Mouse (Mus musculus) brain, embryonic 14.5 days (tissue): ENCODE results near the gene Apba2. TPM values are rescaled to one million over a fixed set of nuclear protein-coding genes. Genes with fewer than 3 reads are reported as not detected.

Experiments used
- DNase-seq: peaks from one replicate; pipeline ENCODE4 v3.0.0-alpha.2; 2011; ENCODE audit warnings: low read depth
- CTCF ChIP-seq: fragments of 200-500 bp; IDR thresholded peaks from 2 replicates; pipeline ENCODE4 v1.5.1; 2012; ENCODE audit warnings: inconsistent platforms, mild to moderate bottlenecking, moderate library complexity, borderline replicate concordance; ENCODE audit not compliant: insufficient read depth, insufficient read length; ENCODE audit errors: extremely low read depth
- POLR2A ChIP-seq: fragments of 200-500 bp; IDR thresholded peaks from 2 replicates; pipeline ENCODE4 v1.6.1; 2012; ENCODE audit warnings: mild to moderate bottlenecking, inconsistent platforms, borderline replicate concordance; ENCODE audit not compliant: poor library complexity, insufficient read depth, insufficient read length, severe bottlenecking; ENCODE audit errors: extremely low read depth
- polyA plus RNA-seq: library from polyadenylated mRNA; depleted of rRNA; stranded (reverse); fragments of >200 nt; gene quantifications from 2 replicates; pipeline ENCODE4 v1.2.3, GENCODE M21; 2012

Apba2 gene
- polyA plus RNA-seq, 1 experiment, result 182 TPM

- DNase-seq, result no peak
- TF ChIP-seq CTCF (no peak), POLR2A (no peak)
Measured at GRCm38 (mm10) chr7:64665716-64666298, 164.3 kb downstream of the Apba2 start.

DNA sequence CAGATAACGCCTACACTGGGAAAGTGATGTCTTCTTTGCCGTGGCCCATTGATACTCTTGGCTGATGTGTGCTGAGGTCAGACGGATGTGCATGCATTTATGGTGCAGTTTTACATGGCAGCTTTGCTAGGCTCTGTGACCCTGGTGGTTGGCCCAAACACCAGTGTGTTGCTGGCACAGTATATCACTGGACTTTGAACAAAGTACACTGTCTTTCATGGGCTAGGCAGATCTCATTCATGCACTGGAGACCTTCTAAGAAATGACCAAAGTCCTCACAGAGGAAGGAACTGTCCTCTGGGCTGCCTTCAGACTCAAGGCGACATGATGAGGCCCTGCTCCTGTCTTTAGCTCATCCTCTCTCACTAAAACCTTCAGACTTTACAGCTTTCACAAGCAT is 166.5 kb downstream of the Apba2 start:
- DNase-seq, result no peak
- TF ChIP-seq POLR2A (no peak), CTCF (no peak)

DNA sequence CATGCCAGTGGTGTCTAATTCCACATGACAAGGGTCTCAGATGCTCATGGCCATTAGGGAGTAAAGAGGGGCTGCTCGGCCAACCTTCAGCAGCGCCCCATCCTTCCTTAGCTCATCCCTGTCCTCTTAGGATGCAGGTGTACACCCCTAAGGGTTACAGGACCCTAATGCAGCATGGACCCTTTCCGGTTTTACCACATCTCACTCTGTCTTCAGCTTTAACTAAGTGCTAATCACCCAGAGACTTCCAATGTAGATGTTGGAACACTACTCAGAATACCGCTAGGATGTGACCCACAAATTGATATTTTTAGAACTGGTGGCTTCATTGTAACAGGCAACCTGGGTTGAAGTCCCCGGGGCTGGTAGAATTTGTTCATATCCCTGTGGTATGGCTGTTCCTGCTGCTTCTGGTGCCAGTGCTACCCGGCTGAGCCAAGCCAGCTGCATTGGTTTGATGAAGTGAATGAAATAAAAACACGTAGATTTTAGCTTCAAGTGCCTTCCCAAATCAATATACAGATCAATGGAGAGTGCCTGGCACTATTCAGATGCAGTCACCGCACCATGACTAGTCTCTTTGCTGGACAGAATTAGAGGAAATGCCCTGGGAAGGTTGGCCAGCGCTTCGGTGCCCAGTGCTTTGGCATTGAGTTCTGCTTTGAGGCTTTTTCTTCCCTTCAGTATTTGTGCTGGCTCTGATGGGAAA is 178.4 kb downstream of the Apba2 start:
- DNase-seq, result no peak
- TF ChIP-seq CTCF (no peak), POLR2A (no peak)

GRCm38 (mm10) chr7:64684893-64685292 is 183.4 kb downstream of the Apba2 start:
- DNase-seq, result peak; percentile 32
- TF ChIP-seq CTCF, result no peak
- TF ChIP-seq POLR2A, result no peak

- TF ChIP-seq POLR2A (no peak), CTCF (no peak)
- DNase-seq, result peak; percentile 60
Measured at GRCm38 (mm10) chr7:64688115-64688817, 186.8 kb downstream of the Apba2 start.

- TF ChIP-seq POLR2A (no peak), CTCF (no peak)
Measured at GRCm38 (mm10) chr7:64691831-64692230, 190.3 kb downstream of the Apba2 start.

GRCm38 (mm10) chr7:64694937-64695336 is 193.4 kb downstream of the Apba2 start:
- no peak for DNase-seq
- TF ChIP-seq POLR2A (no peak), CTCF (no peak)

More at GRCm38 (mm10) chr7:64691831-64692230, 190.3 kb downstream of the Apba2 start:
- no peak for DNase-seq

GRCm38 (mm10) chr7:64696521-64697281 is 195.2 kb downstream of the Apba2 start:
- TF ChIP-seq POLR2A, result no peak
- TF ChIP-seq CTCF, result no peak
- DNase-seq, result peak; percentile 95

GRCm38 (mm10) chr7:64697791-64698337 is 196.4 kb downstream of the Apba2 start:
- no peak for DNase-seq

GRCm38 (mm10) chr7:64704060-64704595 is 202.6 kb downstream of the Apba2 start:
- TF ChIP-seq POLR2A (no peak), CTCF (no peak)

More at GRCm38 (mm10) chr7:64697791-64698337, 196.4 kb downstream of the Apba2 start:
- TF ChIP-seq POLR2A (no peak), CTCF (no peak)

More at GRCm38 (mm10) chr7:64704060-64704595, 202.6 kb downstream of the Apba2 start:
- DNase-seq, result no peak
